Mouse (Mus musculus) intestine, embryonic 14.5 days (tissue): ENCODE results near the gene D5Ertd579e. TPM values are rescaled to one million over a fixed set of nuclear protein-coding genes. Genes with fewer than 3 reads are reported as not detected.
"Not testable (repeated sequence)": the region's sequence is repeated elsewhere in the genome, so short reads cannot be mapped to it uniquely, and the experiment has no call there.

Source experiments
- ATAC-seq: fragments of 200-750 bp; cut with Nextera tagmentation; replicated peaks from 2 replicates; pipeline ENCODE4 v1.8.0; 2017; ENCODE audit warnings: low read depth, moderate number of reproducible peaks, moderate TSS enrichment, moderate library complexity; ENCODE audit not compliant: low FRiP score, low TSS enrichment
- DNase-seq: peaks from one replicate; pipeline ENCODE4 v3.0.0-alpha.2; 2018; ENCODE audit warnings: low spot score
- H3K27ac ChIP-seq: fragments of 300-500 bp; sonication (generic); 2 replicates; pipeline ENCODE4 v1.5.1; 2014; ENCODE audit warnings: low read depth, mild to moderate bottlenecking, control low read depth
- H3K27me3 ChIP-seq: fragments of 300-500 bp; sonication (generic); replicated peaks from 2 replicates; pipeline ENCODE4 v1.6.1; 2014; ENCODE audit warnings: low read length, control low read depth; ENCODE audit not compliant: control insufficient read depth, insufficient read depth
- H3K36me3 ChIP-seq: fragments of 300-500 bp; sonication (generic); 2 replicates; pipeline ENCODE4 v1.6.1; 2014; ENCODE audit warnings: low read length, control low read depth; ENCODE audit not compliant: control insufficient read depth, insufficient read depth
- H3K4me1 ChIP-seq: fragments of 300-500 bp; sonication (generic); replicated peaks from 2 replicates; pipeline ENCODE4 v1.6.1; 2014; ENCODE audit warnings: low read length, control low read depth, mixed read lengths; ENCODE audit not compliant: control insufficient read depth, insufficient read depth
- H3K4me2 ChIP-seq: fragments of 300-500 bp; sonication (generic); 2 replicates; pipeline ENCODE4 v1.6.1; 2014; ENCODE audit warnings: low read length
- H3K4me3 ChIP-seq: fragments of 300-500 bp; sonication (generic); 2 replicates; pipeline ENCODE4 v1.5.1; 2014; ENCODE audit warnings: low read depth, low read length, control low read depth, mixed read lengths
- H3K9ac ChIP-seq: fragments of 300-500 bp; sonication (generic); 2 replicates; pipeline ENCODE4 v1.6.1; 2014; ENCODE audit warnings: mild to moderate bottlenecking, low read length
- H3K9me3 ChIP-seq: fragments of 300-500 bp; sonication (generic); 2 replicates; pipeline ENCODE4 v1.6.1; 2016; ENCODE audit warnings: low read length, control low read depth; ENCODE audit not compliant: control insufficient read depth
- WGBS: fragments of 180-500 bp; shearing (Covaris S2); extraction: QIAGEN DNeasy Blood & Tissue Kit; methylation state at CpG from one replicate; pipeline ENCODE4 v1.1.7; 2014; 5-methylcytosine and 5-hydroxymethylcytosine counted together
- polyA plus RNA-seq: library from polyadenylated mRNA; unstranded; fragments of >200 nt; fragmentation: Nextera tagmentation; extraction: Ambion mirVana; gene quantifications from 2 replicates; pipeline ENCODE4 v1.2.1, GENCODE M21; 2014

The D5Ertd579e gene
- polyA plus RNA-seq, 1 experiment from 2014 or later = 25.8 TPM

GRCm38 (mm10) chr5:36668572-36668971 lies 27.3 kb downstream of the D5Ertd579e start:
- 85% methylated on average over 8 of the region's 8 CpGs for WGBS
- DNase-seq (no peak), ATAC-seq (no peak)
- Histone ChIP-seq H3K9ac (no peak overlapping the region), H3K4me3 (no peak overlapping the region), H3K27ac (no peak overlapping the region), H3K36me3 (peaks cover 38% of the 10 kb centered on the region), H3K27me3 (no peaks in the 10 kb centered on the region), H3K9me3 (no peaks in the 10 kb centered on the region), H3K4me1 (no peaks in the 10 kb centered on the region), H3K4me2 (no peak overlapping the region)

GRCm38 (mm10) chr5:36667986-36668385 lies 27.8 kb downstream of the D5Ertd579e start:
- 66% methylated on average over 2 of the region's 2 CpGs for WGBS
- DNase-seq, H3K9ac ChIP-seq, H3K9me3 ChIP-seq, H3K27me3 ChIP-seq, H3K27ac ChIP-seq, ATAC-seq, H3K4me3 ChIP-seq, H3K4me1 ChIP-seq, H3K4me2 ChIP-seq: not testable (repeated sequence)
- H3K36me3 ChIP-seq = peaks cover 38% of the 10 kb centered on the region

- H3K4me1 ChIP-seq = no peaks in the 10 kb centered on the region
- no peak overlapping the region for H3K4me2 ChIP-seq
- no peak overlapping the region for H3K27ac ChIP-seq
- no peaks in the 10 kb centered on the region for H3K27me3 ChIP-seq
- H3K9ac ChIP-seq = no peak overlapping the region
- no peak overlapping the region for H3K4me3 ChIP-seq
- H3K9me3 ChIP-seq = no peaks in the 10 kb centered on the region
- H3K36me3 ChIP-seq = peaks cover 35% of the 10 kb centered on the region
- ATAC-seq (peak; percentile 36; the same call in 1 of the 2 replicates), DNase-seq (no peak)
- WGBS = 76% methylated on average over 5 of the region's 5 CpGs
Observed at GRCm38 (mm10) chr5:36667165-36667564, 28.7 kb downstream of the D5Ertd579e start.

- not testable (repeated sequence) for DNase-seq, H3K4me2 ChIP-seq, H3K4me3 ChIP-seq, H3K4me1 ChIP-seq, H3K9ac ChIP-seq, ATAC-seq, H3K27me3 ChIP-seq, H3K9me3 ChIP-seq, H3K27ac ChIP-seq
- peaks cover 32% of the 10 kb centered on the region for H3K36me3 ChIP-seq
- 98% methylated on average over 2 of the region's 2 CpGs for WGBS
Observed at GRCm38 (mm10) chr5:36666699-36667098, 29.1 kb downstream of the D5Ertd579e start.

GRCm38 (mm10) chr5:36663329-36663728 lies 32.5 kb downstream of the D5Ertd579e start:
- no peak overlapping the region for H3K4me3 ChIP-seq
- DNase-seq (no peak), ATAC-seq (no peak)
- no peaks in the 10 kb centered on the region for H3K9me3 ChIP-seq
- WGBS = 74% methylated on average over 2 of the region's 2 CpGs
- H3K4me2 ChIP-seq = no peak overlapping the region
- H3K27me3 ChIP-seq = no peaks in the 10 kb centered on the region
- H3K4me1 ChIP-seq = no peaks in the 10 kb centered on the region
- H3K27ac ChIP-seq = no peak overlapping the region
- peaks cover 15% of the 10 kb centered on the region for H3K36me3 ChIP-seq
- H3K9ac ChIP-seq = no peak overlapping the region

GRCm38 (mm10) chr5:36660977-36661760 lies 34.7 kb downstream of the D5Ertd579e start:
- not testable (repeated sequence) for DNase-seq, H3K9me3 ChIP-seq, H3K27me3 ChIP-seq, H3K4me2 ChIP-seq, H3K36me3 ChIP-seq, H3K27ac ChIP-seq, H3K4me1 ChIP-seq, ATAC-seq, H3K9ac ChIP-seq, H3K4me3 ChIP-seq

GRCm38 (mm10) chr5:36625612-36626011 lies 70.2 kb downstream of the D5Ertd579e start:
- ATAC-seq = 0 out of 2 replicates have a peak, but pooled peaks have one; percentile 47
- Histone ChIP-seq H3K27ac (no peak overlapping the region), H3K4me1 (peaks cover 27% of the 10 kb centered on the region), H3K27me3 (no peaks in the 10 kb centered on the region), H3K4me2 (no peak overlapping the region), H3K4me3 (no peak overlapping the region), H3K36me3 (peaks cover 24% of the 10 kb centered on the region), H3K9ac (no peak overlapping the region), H3K9me3 (no peaks in the 10 kb centered on the region)
- no peak for DNase-seq
- 26% methylated on average over 5 of the region's 5 CpGs for WGBS

GRCm38 (mm10) chr5:36623670-36624069 lies 72.2 kb downstream of the D5Ertd579e start:
- peaks cover 36% of the 10 kb centered on the region for H3K4me1 ChIP-seq
- no peaks in the 10 kb centered on the region for H3K27me3 ChIP-seq
- no peak overlapping the region for H3K4me2 ChIP-seq
- peaks cover 20% of the 10 kb centered on the region for H3K36me3 ChIP-seq
- no peak for ATAC-seq
- no peaks in the 10 kb centered on the region for H3K9me3 ChIP-seq
- H3K27ac ChIP-seq = no peak overlapping the region
- no peak overlapping the region for H3K4me3 ChIP-seq
- H3K9ac ChIP-seq = no peak overlapping the region
- 90% methylated on average over 5 of the region's 5 CpGs for WGBS
- DNase-seq = no peak

- Histone ChIP-seq H3K9ac (no peak overlapping the region), H3K9me3 (no peaks in the 10 kb centered on the region), H3K36me3 (peaks cover 30% of the 10 kb centered on the region), H3K4me3 (no peak overlapping the region), H3K27me3 (no peaks in the 10 kb centered on the region), H3K4me1 (peaks cover 29% of the 10 kb centered on the region), H3K27ac (peak overlapping the region; percentile 61; the same call in 1 of the 2 replicates), H3K4me2 (no peak overlapping the region)
- 75% methylated on average over 5 of the region's 5 CpGs for WGBS
- no peak for DNase-seq
- no peak for ATAC-seq
Observed at GRCm38 (mm10) chr5:36621058-36621449, 74.8 kb downstream of the D5Ertd579e start.
